Mouse (Mus musculus) hindbrain, embryonic 10.5 days (tissue): ENCODE measurements at regions not wholly inside any gene's neighbourhood (a gene's known extent, or its start where the extent isn't known, plus 50 kb on each side); places are given as distances from the start of the nearest gene placed in this dataset.

Experiments used
- DNase-seq: peaks from one replicate; pipeline ENCODE4 v3.0.0-alpha.2; 2017; ENCODE audit warnings: low spot score
- H3K27ac ChIP-seq: fragments of 300-500 bp; sonication (generic); 2 replicates; pipeline ENCODE4 v1.5.1; 2016; ENCODE audit warnings: mild to moderate bottlenecking, moderate library complexity
- H3K27me3 ChIP-seq: fragments of 300-500 bp; sonication (generic); 2 replicates; pipeline ENCODE4 v1.6.1; 2016; ENCODE audit warnings: mild to moderate bottlenecking; ENCODE audit not compliant: poor library complexity, insufficient read depth, severe bottlenecking
- H3K36me3 ChIP-seq: fragments of 300-500 bp; sonication (generic); 2 replicates; pipeline ENCODE4 v1.6.1; 2016; ENCODE audit warnings: mild to moderate bottlenecking, moderate library complexity
- H3K4me1 ChIP-seq: fragments of 300-500 bp; sonication (generic); replicated peaks from 2 replicates; pipeline ENCODE4 v1.6.1; 2016; ENCODE audit warnings: mild to moderate bottlenecking
- H3K4me3 ChIP-seq: fragments of 300-500 bp; sonication (generic); 2 replicates; pipeline ENCODE4 v1.5.1; 2016; ENCODE audit warnings: mild to moderate bottlenecking, moderate library complexity
- H3K9me3 ChIP-seq: fragments of 300-500 bp; sonication (generic); 2 replicates; pipeline ENCODE4 v1.6.1; 2016; ENCODE audit warnings: mild to moderate bottlenecking, moderate library complexity
- WGBS: fragments of 180-500 bp; shearing (Covaris S2); methylation state at CpG from one replicate; pipeline ENCODE4 v1.1.7; 2016; 5-methylcytosine and 5-hydroxymethylcytosine counted together

GRCm38 (mm10) chr9:83300044-83300443 is 140.9 kb downstream of the Lca5 start:
- H3K4me1 ChIP-seq = peaks cover 6% of the 10 kb centered on the region; the same call in 1 of the 2 replicates
- WGBS = 64% methylated on average over 2 of the region's 2 CpGs
- H3K4me3 ChIP-seq = no peak overlapping the region
- H3K27ac ChIP-seq = no peak overlapping the region
- H3K36me3 ChIP-seq = no peaks in the 10 kb centered on the region
- no peaks in the 10 kb centered on the region for H3K27me3 ChIP-seq
- no peak for DNase-seq
- no peaks in the 10 kb centered on the region for H3K9me3 ChIP-seq

DNA sequence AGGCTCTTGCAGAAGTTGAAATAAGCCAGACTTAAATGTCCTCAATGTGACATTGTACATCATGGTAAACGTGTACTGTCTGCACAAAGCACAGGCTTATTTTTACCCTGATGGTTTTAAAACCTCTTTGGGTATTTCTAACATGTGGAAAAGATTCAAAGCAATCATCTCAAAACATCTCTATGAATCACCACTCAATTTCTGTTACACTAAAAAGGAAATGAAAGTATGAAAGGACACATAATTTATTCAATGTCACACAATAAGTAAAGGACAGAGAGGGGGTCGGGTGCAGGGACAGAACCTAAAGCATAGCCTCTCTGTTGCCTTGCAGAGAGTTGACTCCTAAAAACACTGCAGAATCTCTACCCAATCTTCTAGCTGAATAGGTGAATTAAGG is 141.3 kb downstream of the Lca5 start:
- no peaks in the 10 kb centered on the region for H3K9me3 ChIP-seq
- 68% methylated on average over 2 of the region's 2 CpGs for WGBS
- no peak overlapping the region for H3K27ac ChIP-seq
- H3K4me3 ChIP-seq = no peak overlapping the region
- H3K36me3 ChIP-seq = no peaks in the 10 kb centered on the region
- peaks cover 2% of the 10 kb centered on the region; the same call in 1 of the 2 replicates for H3K4me1 ChIP-seq
- DNase-seq = no peak
- no peaks in the 10 kb centered on the region for H3K27me3 ChIP-seq

DNA sequence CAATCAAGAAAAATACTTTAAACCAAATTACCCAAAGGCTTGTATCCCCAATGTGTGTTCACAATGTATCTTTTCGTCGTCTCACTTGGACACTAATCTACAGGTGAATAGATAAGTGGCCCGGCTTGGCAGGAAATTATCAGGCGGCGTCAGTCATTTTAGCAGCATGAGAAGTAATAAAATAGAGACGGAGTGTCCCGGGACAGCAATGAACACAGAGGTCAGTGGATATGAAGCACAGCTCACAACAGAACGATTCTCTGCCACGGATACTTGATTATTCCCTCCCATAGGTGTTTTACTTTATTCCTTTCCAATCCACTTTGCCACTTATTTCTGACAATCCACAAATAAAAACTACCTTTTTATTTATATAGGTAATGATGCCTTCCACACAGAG is 145.5 kb downstream of the Lca5 start:
- no peak for DNase-seq

DNA sequence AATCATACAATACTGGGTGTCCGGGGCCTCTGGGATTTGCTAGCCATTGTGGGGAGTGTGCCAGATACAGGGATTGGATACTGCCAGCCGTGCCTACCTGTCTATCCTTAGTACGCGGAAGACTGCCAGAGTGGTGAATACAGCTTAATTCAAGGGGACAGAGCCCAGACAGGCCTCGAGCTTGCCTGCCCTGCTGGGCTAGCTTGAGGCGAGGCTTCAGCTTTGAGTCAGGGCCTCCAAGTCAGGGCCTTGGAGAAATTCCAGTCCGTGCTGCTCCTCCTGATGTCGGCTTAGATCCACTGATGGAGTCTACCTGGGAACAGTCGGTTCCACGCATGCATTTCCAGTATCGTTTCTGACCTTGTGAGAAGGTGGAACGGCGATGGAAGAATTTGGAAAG is 146.5 kb downstream of the Lca5 start:
- no peaks in the 10 kb centered on the region for H3K36me3 ChIP-seq
- no peaks in the 10 kb centered on the region for H3K27me3 ChIP-seq
- H3K4me3 ChIP-seq = no peak overlapping the region
- 87% methylated on average over 13 of the region's 13 CpGs for WGBS
- no peak overlapping the region for H3K27ac ChIP-seq
- DNase-seq = no peak
- H3K4me1 ChIP-seq = no peaks in the 10 kb centered on the region
- no peaks in the 10 kb centered on the region for H3K9me3 ChIP-seq

More for the DNA sequence above, 145.5 kb downstream of the Lca5 start:
- no peaks in the 10 kb centered on the region for H3K36me3 ChIP-seq
- no peak overlapping the region for H3K4me3 ChIP-seq
- 92% methylated on average over 9 of the region's 9 CpGs for WGBS
- no peaks in the 10 kb centered on the region for H3K27me3 ChIP-seq
- H3K9me3 ChIP-seq = no peaks in the 10 kb centered on the region
- no peak overlapping the region for H3K27ac ChIP-seq
- H3K4me1 ChIP-seq = no peaks in the 10 kb centered on the region

GRCm38 (mm10) chr9:83284097-83284496 is 137.6 kb upstream of the Hmgn3 start:
- Histone ChIP-seq H3K4me3 (no peak overlapping the region), H3K9me3 (no peaks in the 10 kb centered on the region), H3K36me3 (no peaks in the 10 kb centered on the region), H3K27ac (no peak overlapping the region), H3K4me1 (no peaks in the 10 kb centered on the region), H3K27me3 (no peaks in the 10 kb centered on the region)
- DNase-seq = no peak
- WGBS = 56% methylated on average over 1 of the region's 1 CpGs

DNA sequence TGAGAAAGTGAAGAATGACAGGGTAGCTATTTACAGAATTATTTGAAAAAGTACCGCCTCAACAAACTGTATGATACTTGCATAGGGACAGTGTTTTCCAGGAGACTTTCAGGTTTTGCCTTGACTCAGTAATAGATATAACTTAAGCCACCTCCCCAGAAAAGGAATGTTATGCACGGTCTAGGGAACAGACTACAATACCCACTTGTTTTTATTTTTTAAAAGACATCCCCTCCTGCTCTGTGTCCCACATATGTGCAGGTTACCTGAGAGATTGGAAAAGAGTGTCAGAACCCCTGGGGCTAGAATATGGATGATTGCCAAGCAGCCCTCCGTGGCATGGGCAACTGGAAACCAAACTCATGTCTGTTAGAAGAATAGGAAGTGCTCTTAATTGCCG is 137.2 kb upstream of the Hmgn3 start:
- DNase-seq = no peak
- Histone ChIP-seq H3K9me3 (no peaks in the 10 kb centered on the region), H3K36me3 (no peaks in the 10 kb centered on the region), H3K4me1 (no peaks in the 10 kb centered on the region), H3K27me3 (no peaks in the 10 kb centered on the region), H3K27ac (no peak overlapping the region), H3K4me3 (no peak overlapping the region)
- WGBS = 71% methylated on average over 4 of the region's 4 CpGs

GRCm38 (mm10) chr9:83283249-83283648 is 136.8 kb upstream of the Hmgn3 start:
- Histone ChIP-seq H3K27me3 (no peaks in the 10 kb centered on the region), H3K4me1 (no peaks in the 10 kb centered on the region; the same call in 1 of the 2 replicates), H3K9me3 (no peaks in the 10 kb centered on the region), H3K4me3 (no peak overlapping the region), H3K27ac (no peak overlapping the region), H3K36me3 (no peaks in the 10 kb centered on the region)
- no peak for DNase-seq
- 81% methylated on average over 8 of the region's 8 CpGs for WGBS

DNA sequence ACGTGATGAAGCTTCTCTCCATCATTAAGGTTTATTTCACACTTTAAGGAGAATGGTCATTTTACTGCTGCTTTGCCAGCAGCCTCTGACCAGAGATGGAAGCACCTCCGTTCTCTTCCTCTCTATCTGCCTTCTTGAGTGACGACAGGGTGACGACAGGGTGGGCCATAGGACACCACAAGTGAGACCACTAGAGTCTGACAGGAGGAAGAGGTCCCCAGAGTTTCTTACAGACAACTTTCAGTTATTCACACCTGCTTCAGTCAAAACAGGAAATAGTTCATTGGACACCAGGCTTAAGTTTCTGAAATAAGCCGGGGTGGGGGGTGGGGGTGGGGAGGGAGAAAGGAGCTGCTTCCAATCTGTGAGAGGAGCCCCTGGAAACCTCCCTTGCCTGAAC is 131.3 kb upstream of the Hmgn3 start:
- H3K36me3 ChIP-seq = no peaks in the 10 kb centered on the region
- no peaks in the 10 kb centered on the region for H3K9me3 ChIP-seq
- no peak overlapping the region for H3K27ac ChIP-seq
- H3K4me3 ChIP-seq = no peak overlapping the region
- DNase-seq = no peak
- no peaks in the 10 kb centered on the region; the same call in 1 of the 2 replicates for H3K4me1 ChIP-seq
- 74% methylated on average over 5 of the region's 5 CpGs for WGBS
- no peaks in the 10 kb centered on the region for H3K27me3 ChIP-seq

DNA sequence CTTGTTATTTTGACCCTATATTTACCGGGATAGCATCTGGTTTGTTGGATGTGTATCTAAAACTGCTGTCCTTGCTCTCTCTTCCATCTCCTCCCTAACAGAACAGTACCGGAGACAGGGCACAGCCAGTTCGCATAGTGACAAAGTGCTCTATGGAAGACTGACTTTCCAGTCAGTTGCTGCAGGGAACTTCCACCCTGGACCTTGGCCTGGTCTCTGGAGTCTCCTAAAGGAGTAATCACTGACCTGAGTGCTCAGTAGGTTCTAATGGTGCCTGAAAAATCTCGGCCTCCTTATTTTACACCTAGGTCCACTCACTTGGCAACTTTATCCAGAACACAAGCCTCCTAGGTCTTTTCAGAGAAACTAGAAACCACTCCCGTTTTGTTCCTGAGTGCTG is 130.9 kb upstream of the Hmgn3 start:
- Histone ChIP-seq H3K27ac (no peak overlapping the region), H3K36me3 (no peaks in the 10 kb centered on the region), H3K4me1 (no peaks in the 10 kb centered on the region; the same call in 1 of the 2 replicates), H3K9me3 (no peaks in the 10 kb centered on the region), H3K4me3 (no peak overlapping the region), H3K27me3 (no peaks in the 10 kb centered on the region)
- 90% methylated on average over 5 of the region's 5 CpGs for WGBS
- no peak for DNase-seq

DNA sequence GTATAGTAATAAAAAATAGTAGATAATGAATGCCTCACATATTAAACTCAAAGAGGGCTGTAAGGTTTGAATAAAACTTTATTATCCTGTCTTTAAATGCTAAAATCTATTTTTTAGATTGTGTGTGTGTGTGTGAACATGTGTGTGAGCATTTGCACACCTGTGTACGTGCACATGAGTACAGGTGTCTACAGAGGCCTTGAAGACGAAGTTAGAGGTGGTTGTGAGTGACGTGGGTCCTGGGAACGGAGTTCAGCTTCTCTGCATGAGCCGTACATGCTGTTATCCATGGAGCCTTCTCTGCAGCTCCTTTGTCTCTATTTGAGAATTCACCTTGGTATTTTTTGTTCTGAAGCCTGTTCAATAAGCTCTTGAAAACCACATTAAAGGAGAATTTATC is 129.8 kb upstream of the Hmgn3 start:
- no peak overlapping the region for H3K4me3 ChIP-seq
- no peaks in the 10 kb centered on the region for H3K27me3 ChIP-seq
- DNase-seq = no peak
- 87% methylated on average over 5 of the region's 5 CpGs for WGBS
- no peaks in the 10 kb centered on the region for H3K36me3 ChIP-seq
- H3K4me1 ChIP-seq = no peaks in the 10 kb centered on the region; the same call in 1 of the 2 replicates
- H3K9me3 ChIP-seq = no peaks in the 10 kb centered on the region
- H3K27ac ChIP-seq = no peak overlapping the region

DNA sequence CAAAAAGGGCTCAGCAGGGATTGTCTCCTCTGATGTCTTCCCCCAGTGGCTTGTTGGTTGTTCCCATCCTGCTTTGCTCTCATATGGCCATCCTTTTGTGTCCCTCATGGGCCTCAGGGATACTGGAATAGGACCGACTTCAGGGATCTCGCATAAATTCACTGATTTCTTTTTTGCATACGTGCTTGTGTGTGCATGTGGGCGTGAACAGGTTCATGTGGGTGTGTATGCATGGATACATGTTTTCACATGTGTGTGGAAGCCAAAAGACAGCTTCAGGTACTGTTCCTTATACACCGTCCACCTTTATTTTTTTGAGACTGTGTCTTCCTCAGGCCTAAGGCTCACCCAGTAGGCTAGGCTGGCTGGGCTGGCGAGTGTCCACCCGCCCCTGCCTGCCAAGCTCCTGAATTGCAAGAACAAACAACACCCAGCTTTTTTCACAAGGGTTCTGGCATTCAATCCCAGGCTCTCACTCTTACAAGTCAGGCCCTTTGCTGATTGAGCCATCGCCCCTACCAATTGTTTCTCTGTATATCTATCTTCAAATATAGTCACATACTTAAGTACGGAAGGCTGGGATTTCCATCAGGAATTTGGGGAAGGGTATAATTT is 127.0 kb upstream of the Hmgn3 start:
- no peak overlapping the region for H3K27ac ChIP-seq
- no peaks in the 10 kb centered on the region for H3K9me3 ChIP-seq
- no peak for DNase-seq
- no peaks in the 10 kb centered on the region for H3K36me3 ChIP-seq
- WGBS = 88% methylated on average over 9 of the region's 9 CpGs
- H3K4me3 ChIP-seq = no peak overlapping the region
- H3K27me3 ChIP-seq = no peaks in the 10 kb centered on the region
- H3K4me1 ChIP-seq = no peaks in the 10 kb centered on the region; the same call in 1 of the 2 replicates

GRCm38 (mm10) chr9:83265736-83266135 is 119.3 kb upstream of the Hmgn3 start:
- no peak overlapping the region for H3K4me3 ChIP-seq

DNA sequence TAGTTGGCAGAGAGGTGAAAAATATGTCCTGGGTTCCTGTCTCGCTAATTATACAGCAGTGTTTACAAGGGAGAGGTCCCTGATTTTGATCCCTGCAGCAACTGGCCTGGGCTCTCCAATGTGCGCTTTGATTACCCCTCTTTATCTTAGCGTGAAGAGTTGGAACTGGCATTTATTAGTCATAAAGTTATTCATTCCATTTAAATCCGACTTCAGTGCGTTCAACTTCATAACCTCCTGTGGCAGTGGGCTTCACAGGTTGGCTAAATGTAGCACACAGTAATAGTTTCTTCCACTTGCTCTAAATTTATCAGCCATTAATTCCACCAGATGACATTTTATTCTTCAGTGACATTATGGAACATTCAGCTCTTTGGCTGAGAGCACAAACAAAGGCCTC is 113.0 kb upstream of the Hmgn3 start:
- DNase-seq = no peak
- H3K4me1 ChIP-seq = no peaks in the 10 kb centered on the region
- H3K4me3 ChIP-seq = no peak overlapping the region
- no peaks in the 10 kb centered on the region for H3K36me3 ChIP-seq
- H3K27ac ChIP-seq = no peak overlapping the region
- no peaks in the 10 kb centered on the region for H3K9me3 ChIP-seq
- 85% methylated on average over 5 of the region's 5 CpGs for WGBS
- H3K27me3 ChIP-seq = no peaks in the 10 kb centered on the region

More at GRCm38 (mm10) chr9:83265736-83266135, 119.3 kb upstream of the Hmgn3 start:
- H3K27ac ChIP-seq = no peak overlapping the region
- H3K36me3 ChIP-seq = no peaks in the 10 kb centered on the region
- DNase-seq = no peak
- no peaks in the 10 kb centered on the region for H3K27me3 ChIP-seq
- 86% methylated on average over 6 of the region's 6 CpGs for WGBS
- H3K4me1 ChIP-seq = no peaks in the 10 kb centered on the region
- H3K9me3 ChIP-seq = no peaks in the 10 kb centered on the region

DNA sequence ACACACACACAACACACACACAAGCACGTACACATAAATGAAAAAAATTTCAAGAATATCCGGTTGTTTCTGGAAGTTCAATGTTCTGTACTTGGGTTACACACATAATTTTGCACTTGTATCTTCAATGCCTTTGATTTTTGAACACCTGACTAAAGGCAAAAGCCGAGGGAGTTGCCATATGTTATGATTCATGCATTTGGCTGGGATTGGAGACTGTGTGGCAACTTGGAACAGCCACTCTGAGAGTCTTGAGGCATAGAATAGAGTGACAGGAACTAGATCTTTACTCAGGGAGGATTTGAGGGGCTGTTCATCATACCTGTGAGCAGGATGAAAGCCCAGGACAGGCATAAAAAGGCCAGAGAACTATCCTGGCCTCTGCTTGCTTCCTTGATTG is 112.5 kb upstream of the Hmgn3 start:
- Histone ChIP-seq H3K4me1 (no peaks in the 10 kb centered on the region), H3K36me3 (no peaks in the 10 kb centered on the region), H3K27me3 (no peaks in the 10 kb centered on the region), H3K9me3 (no peaks in the 10 kb centered on the region), H3K27ac (no peak overlapping the region), H3K4me3 (no peak overlapping the region)
- DNase-seq = no peak
- 88% methylated on average over 3 of the region's 3 CpGs for WGBS
